Mouse (Mus musculus): Measurements from ENCODE around the gene Apaf1.
A peak's percentile ranks its signal among the peaks of the same experiment; 100 is the strongest.

Apaf1 gene

DNA sequence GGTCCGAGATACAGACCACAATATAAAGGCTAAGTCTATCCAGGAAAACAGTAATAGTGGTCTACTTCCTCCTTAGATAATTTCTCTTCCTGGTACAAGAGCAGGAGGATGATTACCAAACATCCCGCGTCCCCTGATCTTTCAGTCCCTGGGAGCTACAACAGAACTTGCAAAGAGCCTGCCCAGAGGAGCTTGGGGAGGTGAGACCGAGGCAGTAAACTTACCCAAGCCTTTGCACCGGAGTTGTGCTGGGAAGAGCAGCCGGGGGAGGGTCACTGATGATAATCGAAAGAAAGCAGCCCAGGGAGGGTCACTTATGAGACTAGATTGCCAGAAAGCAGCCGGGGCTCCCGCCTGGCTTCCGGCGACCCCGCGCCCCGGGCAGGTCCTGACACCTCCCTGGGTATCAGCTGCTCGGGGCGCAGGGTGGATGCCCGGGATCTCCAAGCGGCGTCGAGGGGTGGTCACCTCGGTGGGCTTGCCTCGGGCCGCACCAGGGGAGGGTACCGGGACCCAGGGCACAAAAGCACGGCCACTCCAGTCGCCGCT, 537 bp downstream of the Apaf1 start:
- DNase-seq = no peak

- DNase-seq = no peak
Measured at GRCm38 (mm10) chr10:91080540-91080939, 2.0 kb downstream of the Apaf1 start.

- DNase-seq = no peak
Measured at GRCm38 (mm10) chr10:91076667-91077066, 5.9 kb downstream of the Apaf1 start.

GRCm38 (mm10) chr10:91073345-91073744, 9.2 kb downstream of the Apaf1 start:
- DNase-seq = no peak

- DNase-seq = no peak
Measured at GRCm38 (mm10) chr10:91071768-91072167, 10.8 kb downstream of the Apaf1 start.

DNA sequence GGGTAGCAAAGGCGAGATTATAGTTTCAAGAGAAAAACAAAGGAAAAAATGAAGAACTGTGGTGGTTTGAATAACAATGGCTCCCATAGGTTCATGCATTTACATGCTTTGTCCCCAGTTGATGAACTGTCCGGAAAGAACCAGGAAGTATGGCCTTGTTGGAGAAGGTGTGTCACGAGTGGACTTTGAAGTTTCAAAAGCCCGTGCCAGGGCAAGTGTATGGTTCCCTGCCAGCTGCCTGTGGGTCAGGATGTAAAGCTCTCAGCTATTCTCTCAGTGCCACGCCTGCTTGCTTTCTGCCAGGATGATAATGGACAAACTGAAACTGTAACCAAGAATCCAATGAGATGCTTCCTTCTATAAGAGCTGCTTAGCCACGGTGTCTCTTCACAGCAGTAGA, 20.2 kb downstream of the Apaf1 start:
- DNase-seq = no peak

GRCm38 (mm10) chr10:91060742-91061141, 21.8 kb downstream of the Apaf1 start:
- no peak for DNase-seq

GRCm38 (mm10) chr10:91052734-91053133, 29.8 kb downstream of the Apaf1 start:
- no peak for DNase-seq

DNA sequence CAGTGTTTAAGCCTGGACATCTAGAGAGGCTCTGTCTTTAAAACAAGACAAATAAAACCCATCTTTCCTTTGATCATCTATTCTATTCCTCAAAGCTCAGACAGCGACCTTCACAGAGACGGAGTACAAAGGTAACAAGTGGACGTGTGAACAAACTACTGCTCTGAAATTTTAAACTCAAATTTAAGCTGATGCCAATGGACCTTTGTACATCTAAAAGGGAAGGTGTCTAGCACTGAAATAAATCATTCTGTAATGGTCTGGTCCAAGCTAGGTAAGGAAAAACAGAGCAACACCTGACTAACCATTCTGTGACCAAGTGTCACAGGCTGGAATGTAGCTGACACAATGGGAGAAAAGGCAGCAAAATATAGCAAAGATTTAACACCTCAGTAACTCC, 31.4 kb downstream of the Apaf1 start:
- no peak for DNase-seq

GRCm38 (mm10) chr10:91049696-91050095, 32.9 kb downstream of the Apaf1 start:
- peak; percentile 31 for DNase-seq

DNA sequence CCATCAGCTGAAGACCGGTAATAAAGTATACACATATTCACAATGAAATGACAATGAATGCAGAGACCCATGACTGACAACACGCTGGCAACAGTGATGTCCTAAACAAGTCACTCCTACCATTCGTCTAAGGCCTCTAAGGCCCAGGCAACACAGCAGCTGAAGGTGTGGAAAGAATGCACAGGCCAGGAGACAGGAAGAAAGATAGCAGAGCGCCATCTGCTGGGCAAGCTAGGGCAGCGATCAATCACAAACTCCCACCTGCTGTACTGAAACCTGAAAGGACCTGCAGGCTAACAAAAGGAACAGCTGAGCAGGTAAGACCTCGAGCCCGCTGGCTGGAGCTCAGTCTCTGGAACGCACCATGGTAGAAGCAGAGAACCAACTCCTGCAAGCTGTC, 48.6 kb downstream of the Apaf1 start:
- DNase-seq = peak; percentile 70

- DNase-seq = peak; percentile 81
Measured at GRCm38 (mm10) chr10:91032399-91032798, 50.2 kb downstream of the Apaf1 start.

DNA sequence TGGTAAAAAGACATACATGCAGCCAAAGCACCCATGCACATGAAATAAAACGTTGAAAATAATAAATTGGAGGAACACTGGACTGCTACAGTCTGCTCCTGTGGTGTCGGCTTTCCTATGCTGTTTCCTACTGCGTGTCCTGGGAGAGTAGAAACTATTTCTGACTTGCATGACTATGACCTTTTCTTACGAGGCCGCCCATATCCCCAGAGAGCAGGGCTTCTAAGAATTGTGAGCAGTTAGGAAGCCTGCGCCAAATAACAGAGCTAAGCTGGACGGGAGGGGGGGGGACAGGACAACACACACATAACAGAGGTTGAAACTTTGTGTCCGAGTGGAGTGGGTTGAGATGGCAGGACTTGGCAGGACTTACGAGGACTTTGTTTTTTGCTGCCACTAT, 51.4 kb downstream of the Apaf1 start:
- no peak for DNase-seq

- no peak for DNase-seq
Measured at GRCm38 (mm10) chr10:91029002-91029539, 53.5 kb downstream of the Apaf1 start.

GRCm38 (mm10) chr10:91027964-91028363, 54.6 kb downstream of the Apaf1 start:
- DNase-seq = no peak

- no peak for DNase-seq
Measured at GRCm38 (mm10) chr10:91027468-91027867, 55.1 kb downstream of the Apaf1 start.

DNA sequence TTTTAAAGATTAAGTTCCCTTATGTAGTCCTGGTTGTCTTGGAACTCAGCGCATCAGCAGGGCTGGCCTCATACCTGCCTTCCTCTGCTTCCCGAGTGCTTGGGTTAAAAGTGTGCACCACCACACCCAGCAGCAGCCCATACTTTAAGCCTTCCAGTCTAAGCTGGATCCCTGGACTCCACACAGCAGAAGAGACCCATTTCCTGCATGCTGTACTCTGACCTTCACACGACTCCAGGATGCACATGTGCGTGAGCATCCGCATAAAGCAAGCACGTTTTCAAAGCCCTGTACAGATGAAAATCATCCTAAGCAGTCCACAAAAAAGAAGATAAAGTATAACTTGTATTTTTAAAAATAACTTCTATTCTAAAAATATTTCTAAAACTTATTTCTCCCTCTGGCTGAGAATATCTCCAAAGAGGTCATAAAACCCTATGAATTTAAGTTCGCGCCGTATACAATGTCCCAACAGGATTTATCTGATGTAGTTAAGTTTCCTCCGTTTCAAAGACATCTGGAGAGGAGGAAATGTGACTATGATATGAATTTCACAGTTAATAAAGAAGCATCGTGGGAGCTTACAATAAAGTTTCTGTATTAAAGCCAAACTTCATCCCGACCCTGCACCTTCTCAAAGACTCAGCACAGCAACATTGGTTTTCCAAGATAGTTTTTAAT, 76.6 kb downstream of the Apaf1 start:
- no peak for DNase-seq

DNA sequence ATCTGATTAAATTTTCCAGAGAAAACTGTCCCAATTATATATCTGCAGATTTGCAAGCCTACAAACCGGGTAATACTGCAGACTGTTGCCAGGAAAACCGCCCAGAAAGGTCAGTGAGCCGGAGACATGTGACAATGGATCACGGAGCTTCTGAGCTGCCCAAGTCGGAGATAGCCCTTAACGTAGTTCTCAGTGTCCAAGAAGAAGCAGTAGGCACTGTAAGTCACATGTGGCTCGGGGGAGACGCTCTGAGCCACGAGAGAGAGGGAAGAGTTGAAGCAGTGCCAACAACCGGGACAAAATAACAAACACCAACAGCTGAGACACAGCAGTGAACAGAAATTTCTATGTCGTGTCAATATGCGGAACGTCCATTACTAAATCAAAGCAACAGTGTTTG, 81.1 kb downstream of the Apaf1 start:
- DNase-seq = peak; percentile 17

DNA sequence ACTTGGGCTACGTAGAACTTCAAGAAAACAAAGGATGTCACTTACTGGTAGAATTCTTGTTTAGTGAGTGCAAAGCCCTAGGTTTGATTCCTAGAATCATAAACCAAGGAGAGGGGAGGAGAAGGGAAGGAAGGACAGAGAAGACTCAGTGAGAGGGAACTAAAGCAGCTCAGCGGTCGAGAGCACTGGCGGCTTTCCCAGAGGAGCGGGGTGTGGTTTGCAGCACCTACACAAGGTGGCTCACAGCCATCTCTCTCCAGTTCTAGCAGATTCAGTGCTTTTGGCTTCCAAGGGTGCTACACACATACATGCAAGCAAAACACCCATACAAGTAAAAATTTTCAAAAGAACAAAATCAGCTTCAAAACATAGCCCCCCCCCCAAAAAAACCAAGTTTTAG, 82.7 kb downstream of the Apaf1 start:
- DNase-seq = no peak

DNA sequence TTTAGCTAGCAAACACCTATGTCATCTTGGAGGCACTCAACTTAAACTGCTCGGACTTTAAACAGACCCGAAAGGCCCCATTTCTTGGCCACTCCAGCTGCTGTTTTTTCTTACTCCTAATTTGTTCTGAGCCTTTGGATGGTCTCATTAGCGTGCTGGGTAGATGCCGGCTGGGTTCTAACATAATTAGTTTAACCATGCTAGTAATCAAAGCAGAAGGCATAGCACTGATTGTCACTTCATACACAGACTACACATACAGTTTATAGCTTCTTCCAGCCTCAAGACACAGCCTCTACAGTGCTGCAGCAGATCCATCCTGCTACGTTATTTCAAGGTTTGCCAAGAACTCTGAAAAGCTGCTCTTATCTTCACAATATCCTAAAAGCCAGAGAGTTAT, 88.7 kb downstream of the Apaf1 start:
- no peak for DNase-seq

DNA sequence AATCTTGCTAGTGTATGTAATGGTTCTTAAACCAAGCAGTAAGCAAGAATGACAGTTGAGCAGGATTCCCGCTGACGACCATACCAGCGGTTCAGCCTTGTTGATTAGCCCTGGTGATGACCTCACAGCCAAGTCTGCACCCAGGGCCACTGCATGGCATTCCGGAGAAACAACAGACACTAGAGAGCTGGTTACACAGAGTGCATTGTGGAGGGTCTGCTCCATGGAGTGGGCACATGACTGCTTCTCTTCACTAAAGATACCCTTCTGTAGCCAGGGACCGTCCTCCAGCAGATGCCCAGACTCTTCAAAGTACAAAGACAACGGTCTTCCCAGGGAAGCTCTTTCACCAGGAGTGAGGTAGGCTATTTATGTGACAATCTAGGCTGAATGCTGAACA, 90.3 kb downstream of the Apaf1 start:
- no peak for DNase-seq

- no peak for DNase-seq
Measured at GRCm38 (mm10) chr10:90990340-90990739, 92.2 kb downstream of the Apaf1 start.

DNA sequence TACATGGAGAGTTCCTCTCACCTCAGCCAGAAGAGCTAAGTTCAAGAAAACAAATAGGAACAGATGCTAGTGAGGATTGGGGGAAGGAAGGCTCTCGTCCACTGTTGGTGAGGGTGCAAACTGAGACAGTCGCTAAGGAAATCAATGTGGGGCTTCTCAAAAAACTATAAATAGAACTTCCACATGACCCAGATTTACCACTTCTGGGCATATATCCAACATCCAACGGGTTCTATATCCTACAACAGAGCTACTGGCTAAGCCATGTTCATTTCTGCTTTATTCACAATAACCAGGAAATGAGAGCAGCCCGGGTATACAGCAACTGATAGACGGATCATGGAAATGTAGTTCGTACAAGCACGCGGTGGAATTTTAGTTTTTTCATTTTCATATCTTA, 99.5 kb downstream of the Apaf1 start:
- no peak for DNase-seq

- DNase-seq = no peak
Measured at GRCm38 (mm10) chr10:90981811-90982210, 100.8 kb downstream of the Apaf1 start.

- no peak for DNase-seq
Measured at GRCm38 (mm10) chr10:90974491-90974890, 108.1 kb downstream of the Apaf1 start.
